Mouse (Mus musculus) forebrain, embryonic 11.5 days (tissue): ENCODE data around the gene Rbm33. TPM values are rescaled to one million over a fixed set of nuclear protein-coding genes. Genes with fewer than 3 reads are reported as not detected.

Experiments
- ATAC-seq: fragments of 200-750 bp; cut with Nextera tagmentation; replicated peaks from 2 replicates; pipeline ENCODE4 v1.8.0; 2017; ENCODE audit warnings: moderate TSS enrichment; ENCODE audit not compliant: low FRiP score
- DNase-seq: peaks from one replicate; pipeline ENCODE4 v3.0.0-alpha.2; 2017; ENCODE audit warnings: low spot score
- H3K27ac ChIP-seq: fragments of 300-500 bp; sonication (generic); 2 replicates; pipeline ENCODE4 v1.5.1; 2014; ENCODE audit warnings: low read depth, low read length
- H3K27me3 ChIP-seq: fragments of 300-500 bp; sonication (generic); 2 replicates; pipeline ENCODE4 v1.6.1; 2014; ENCODE audit warnings: mild to moderate bottlenecking, low read length, mixed read lengths; ENCODE audit not compliant: control insufficient read depth, insufficient read depth
- H3K36me3 ChIP-seq: fragments of 300-500 bp; sonication (generic); 2 replicates; pipeline ENCODE4 v1.6.1; 2014; ENCODE audit warnings: mild to moderate bottlenecking, low read length, moderate library complexity, mixed read lengths; ENCODE audit not compliant: control insufficient read depth, insufficient read depth
- H3K4me1 ChIP-seq: fragments of 300-500 bp; sonication (generic); replicated peaks from 2 replicates; pipeline ENCODE4 v1.6.1; 2014; ENCODE audit warnings: low read length, mixed read lengths; ENCODE audit not compliant: control insufficient read depth, insufficient read depth
- H3K4me2 ChIP-seq: fragments of 300-500 bp; sonication (generic); 2 replicates; pipeline ENCODE4 v1.6.1; 2014; ENCODE audit warnings: low read depth, mild to moderate bottlenecking, low read length, moderate library complexity, mixed read lengths; ENCODE audit not compliant: severe bottlenecking
- H3K4me3 ChIP-seq: fragments of 300-500 bp; sonication (generic); 2 replicates; pipeline ENCODE4 v1.5.1; 2014; ENCODE audit warnings: low read depth, low read length
- H3K9ac ChIP-seq: fragments of 300-500 bp; sonication (generic); 2 replicates; pipeline ENCODE4 v1.6.1; 2014; ENCODE audit warnings: low read length
- H3K9me3 ChIP-seq: fragments of 300-500 bp; sonication (generic); 2 replicates; pipeline ENCODE4 v1.6.1; 2016; ENCODE audit warnings: low read length, mixed read lengths; ENCODE audit not compliant: control insufficient read depth
- WGBS: fragments of 180-500 bp; shearing (Covaris S2); extraction: QIAGEN DNeasy Blood & Tissue Kit; methylation state at CpG from one replicate; pipeline ENCODE4 v1.1.7; 2014; 5-methylcytosine and 5-hydroxymethylcytosine counted together
- polyA plus RNA-seq: library from polyadenylated mRNA; unstranded; fragments of >200 nt; fragmentation: Nextera tagmentation; extraction: Ambion mirVana; gene quantifications from 2 replicates; pipeline ENCODE4 v1.2.1, GENCODE M21; 2014

Gene Rbm33
- 24.9 and 26.0 TPM in 2 replicates for polyA plus RNA-seq

DNA sequence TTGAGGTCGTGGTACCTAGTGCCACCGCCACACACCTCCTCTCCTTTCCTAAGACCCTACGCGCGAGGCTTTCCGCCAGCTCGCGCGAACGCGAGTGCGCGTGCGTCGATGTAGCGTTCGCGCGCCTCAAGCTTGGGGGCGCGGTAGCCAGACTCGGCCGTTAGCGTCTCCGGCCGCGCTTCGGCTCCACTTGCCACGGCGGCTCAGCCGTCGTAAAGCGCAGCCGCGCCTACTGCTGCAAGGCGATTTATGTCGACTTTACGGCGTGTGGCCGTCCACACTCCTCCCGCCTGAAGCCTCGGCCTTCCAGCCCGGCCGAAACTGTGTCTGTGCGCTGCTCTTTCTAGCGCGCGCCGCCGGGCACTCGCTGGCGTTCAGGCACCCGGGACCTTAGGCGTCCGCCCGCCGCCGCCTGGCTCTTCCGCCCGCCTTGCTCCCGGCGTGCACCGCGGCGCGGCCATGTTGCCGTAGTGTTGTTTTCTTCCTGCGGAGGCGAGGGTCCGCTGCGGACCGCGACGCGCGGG, at the start of gene Rbm33:
Gene Rbm33, plus strand, starts transcription at position 400 of the 524 bp plus-strand sequence.
- DNase-seq, result peak; percentile 93
- peaks cover 4% of the 10 kb centered on the region; the same call in 1 of the 2 replicates for H3K4me1 ChIP-seq
- H3K4me2 ChIP-seq, result peak within 1 kb of the TSS; percentile 57
- no peaks in the 10 kb centered on the region for H3K36me3 ChIP-seq
- WGBS, result under 1% methylated on average over 75 of the region's 76 CpGs
- no peaks in the 10 kb centered on the region for H3K9me3 ChIP-seq
- H3K27ac ChIP-seq, result peak within 1 kb of the TSS; percentile 97
- peak within 1 kb of the TSS; percentile 100 for H3K9ac ChIP-seq
- H3K27me3 ChIP-seq, result no peaks in the 10 kb centered on the region
- ATAC-seq, result peak; percentile 92
- H3K4me3 ChIP-seq, result peak within 1 kb of the TSS; percentile 99

DNA sequence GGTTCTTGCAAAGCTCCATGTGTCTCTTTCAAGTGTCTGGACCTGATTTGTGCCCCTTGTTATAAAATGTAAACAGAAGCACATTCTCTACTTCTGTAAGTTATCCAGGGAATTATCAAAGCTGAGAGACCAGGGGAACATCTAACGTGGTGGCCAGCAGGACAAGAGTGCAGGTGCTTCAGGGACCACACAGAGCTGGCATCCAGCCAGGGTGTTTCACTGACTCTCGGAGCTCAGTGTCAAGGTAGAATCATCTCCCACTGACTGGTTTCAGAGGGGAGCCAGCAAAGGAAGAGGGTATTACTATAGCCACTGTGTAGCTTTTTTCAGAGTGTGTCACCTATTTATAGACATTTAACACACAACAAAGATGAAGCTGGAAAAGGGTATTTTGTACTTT, 49.3 kb upstream of the Rbm33 start:
- no peak overlapping the region for H3K9ac ChIP-seq
- WGBS, result 66% methylated on average over 2 of the region's 2 CpGs
- no peak for ATAC-seq

DNA sequence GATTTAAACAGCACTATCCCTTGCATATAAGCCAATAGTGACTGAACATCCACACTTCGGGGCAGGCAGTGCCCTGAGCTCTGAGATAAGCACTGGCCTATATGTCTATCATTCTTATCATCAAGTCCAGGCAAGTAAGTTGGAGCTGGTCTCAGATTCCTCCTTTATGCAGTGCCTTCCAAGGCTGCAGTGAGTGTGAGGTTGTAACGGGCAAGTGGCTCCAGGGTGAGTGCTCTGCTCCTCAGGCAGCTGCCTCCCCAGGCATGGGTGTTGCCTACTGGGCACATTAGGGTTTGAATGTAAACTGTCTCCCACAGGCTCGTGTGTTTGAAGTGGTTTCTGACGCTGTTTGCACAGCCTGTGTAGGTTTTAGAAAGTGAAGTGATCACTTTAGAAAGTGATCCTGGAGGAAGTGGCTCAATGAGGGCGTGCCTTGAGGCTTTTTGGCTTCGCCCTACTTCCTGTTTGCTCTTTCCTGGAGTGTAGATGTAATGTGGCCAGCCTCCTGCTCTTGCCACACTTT, 47.4 kb upstream of the Rbm33 start:
- ATAC-seq (no peak), DNase-seq (no peak)
- H3K4me2 ChIP-seq, result no peak overlapping the region
- no peaks in the 10 kb centered on the region for H3K9me3 ChIP-seq
- no peaks in the 10 kb centered on the region for H3K27me3 ChIP-seq
- H3K9ac ChIP-seq, result no peak overlapping the region
- WGBS, result 69% methylated on average over 6 of the region's 6 CpGs
- H3K4me3 ChIP-seq, result no peak overlapping the region
- no peaks in the 10 kb centered on the region for H3K36me3 ChIP-seq
- H3K27ac ChIP-seq, result no peak overlapping the region
- no peaks in the 10 kb centered on the region for H3K4me1 ChIP-seq

More for the DNA sequence above, 49.3 kb upstream of the Rbm33 start:
- no peaks in the 10 kb centered on the region for H3K27me3 ChIP-seq
- no peak overlapping the region for H3K4me3 ChIP-seq
- no peaks in the 10 kb centered on the region for H3K4me1 ChIP-seq
- H3K4me2 ChIP-seq, result no peak overlapping the region
- DNase-seq, result no peak
- no peak overlapping the region for H3K27ac ChIP-seq
- no peaks in the 10 kb centered on the region for H3K36me3 ChIP-seq
- H3K9me3 ChIP-seq, result no peaks in the 10 kb centered on the region

DNA sequence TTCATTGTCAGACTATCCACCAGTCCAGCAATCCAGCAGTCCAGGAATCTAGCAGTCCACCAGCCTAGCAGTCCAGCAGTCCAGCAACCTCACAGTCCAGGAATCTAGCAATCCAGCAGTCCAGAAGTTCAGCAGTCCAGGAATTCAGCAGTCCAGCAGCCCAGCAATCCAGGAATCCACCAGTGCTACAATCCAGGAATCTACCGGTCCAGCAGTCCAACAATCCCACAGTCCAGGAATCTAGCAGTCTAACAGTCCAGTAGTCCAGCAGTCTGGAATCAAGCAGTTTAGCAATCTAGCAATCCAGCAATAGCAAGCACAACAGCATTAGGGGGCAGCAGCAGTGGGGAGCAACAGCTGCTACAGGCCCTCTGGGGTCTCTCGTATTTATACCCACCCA, 44.1 kb upstream of the Rbm33 start:
- Histone ChIP-seq H3K27ac (no peak overlapping the region), H3K4me3 (no peak overlapping the region), H3K27me3 (no peaks in the 10 kb centered on the region), H3K9ac (no peak overlapping the region), H3K9me3 (no peaks in the 10 kb centered on the region), H3K4me1 (no peaks in the 10 kb centered on the region), H3K4me2 (no peak overlapping the region), H3K36me3 (no peaks in the 10 kb centered on the region)
- 84% methylated on average over 2 of the region's 2 CpGs for WGBS
- DNase-seq, result no peak
- ATAC-seq, result no peak

DNA sequence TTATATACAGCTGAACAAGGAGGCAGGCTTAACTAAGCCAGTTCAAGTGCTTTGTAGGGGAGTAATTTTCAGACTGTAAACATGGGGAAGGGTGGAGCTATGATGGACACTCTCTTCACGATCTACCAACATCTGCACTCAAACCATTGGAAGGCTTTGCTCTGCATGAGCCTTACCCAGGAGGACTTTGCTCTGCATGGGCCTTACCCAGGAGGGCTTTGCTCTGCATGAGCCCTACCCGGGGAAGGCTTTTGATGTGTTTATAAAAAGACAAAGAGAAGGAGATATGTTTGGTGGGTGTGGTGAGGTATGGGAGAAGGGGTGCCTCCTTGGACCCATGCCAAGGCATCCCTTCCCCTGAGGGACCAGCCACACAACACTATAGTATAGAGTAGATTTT, 39.6 kb upstream of the Rbm33 start:
- ATAC-seq (no peak), DNase-seq (no peak)
- no peaks in the 10 kb centered on the region for H3K36me3 ChIP-seq
- H3K27me3 ChIP-seq, result no peaks in the 10 kb centered on the region
- no peak overlapping the region for H3K27ac ChIP-seq
- H3K4me2 ChIP-seq, result no peak overlapping the region
- H3K9me3 ChIP-seq, result no peaks in the 10 kb centered on the region
- no peaks in the 10 kb centered on the region for H3K4me1 ChIP-seq
- WGBS, result 70% methylated on average over 2 of the region's 2 CpGs
- no peak overlapping the region for H3K9ac ChIP-seq
- H3K4me3 ChIP-seq, result no peak overlapping the region

DNA sequence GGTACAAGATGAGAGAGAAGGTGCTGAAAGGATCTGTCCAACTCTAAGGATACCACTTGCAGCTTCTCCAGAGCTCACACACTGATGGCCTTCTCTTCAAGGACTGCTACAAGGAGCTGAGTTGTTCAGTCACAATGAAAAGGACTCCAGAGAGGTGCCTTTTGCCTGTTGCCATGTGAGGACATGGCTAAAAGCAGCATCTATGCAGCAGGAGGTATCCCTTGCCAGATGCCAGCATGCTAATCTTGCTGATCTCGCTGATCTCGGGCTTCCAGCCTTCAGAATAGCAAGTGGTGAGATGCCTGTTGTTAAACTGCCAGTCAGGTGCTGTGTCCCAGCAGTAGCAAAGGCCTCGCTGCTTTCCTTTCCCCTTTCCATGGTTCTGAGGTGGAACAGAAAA, 27.8 kb upstream of the Rbm33 start:
- no peaks in the 10 kb centered on the region for H3K4me1 ChIP-seq
- WGBS, result 54% methylated on average over 3 of the region's 3 CpGs
- no peak for DNase-seq
- H3K4me2 ChIP-seq, result no peak overlapping the region
- no peaks in the 10 kb centered on the region for H3K36me3 ChIP-seq
- no peak overlapping the region for H3K9ac ChIP-seq
- H3K27ac ChIP-seq, result no peak overlapping the region
- no peak for ATAC-seq
- H3K4me3 ChIP-seq, result no peak overlapping the region
- no peaks in the 10 kb centered on the region for H3K27me3 ChIP-seq
- H3K9me3 ChIP-seq, result no peaks in the 10 kb centered on the region

DNA sequence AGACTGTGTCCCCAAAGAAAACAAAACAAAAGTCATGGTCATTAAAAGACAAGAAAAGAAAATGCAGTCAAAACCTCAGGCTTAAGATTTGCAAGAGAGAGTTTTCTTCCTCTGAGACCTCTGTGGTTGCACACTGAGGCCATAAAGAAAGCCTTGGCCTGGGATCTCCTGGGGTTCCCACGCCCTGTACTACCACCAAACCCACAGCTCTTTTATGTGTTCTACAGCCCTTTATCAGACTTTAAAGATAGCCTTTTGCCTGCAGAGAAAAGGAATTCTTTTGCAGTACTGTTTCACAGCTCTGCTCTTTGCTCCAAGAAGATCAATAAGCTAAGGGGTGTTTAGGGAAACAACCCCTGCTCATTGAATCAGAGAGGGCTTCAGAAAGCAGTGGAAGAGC, 26.3 kb upstream of the Rbm33 start:
- 74% methylated on average over 1 of the region's 1 CpGs for WGBS
- Histone ChIP-seq H3K27me3 (no peaks in the 10 kb centered on the region), H3K27ac (no peak overlapping the region), H3K4me1 (no peaks in the 10 kb centered on the region), H3K4me3 (no peak overlapping the region), H3K36me3 (no peaks in the 10 kb centered on the region), H3K9ac (no peak overlapping the region), H3K9me3 (no peaks in the 10 kb centered on the region), H3K4me2 (no peak overlapping the region)
- no peak for DNase-seq
- no peak for ATAC-seq

DNA sequence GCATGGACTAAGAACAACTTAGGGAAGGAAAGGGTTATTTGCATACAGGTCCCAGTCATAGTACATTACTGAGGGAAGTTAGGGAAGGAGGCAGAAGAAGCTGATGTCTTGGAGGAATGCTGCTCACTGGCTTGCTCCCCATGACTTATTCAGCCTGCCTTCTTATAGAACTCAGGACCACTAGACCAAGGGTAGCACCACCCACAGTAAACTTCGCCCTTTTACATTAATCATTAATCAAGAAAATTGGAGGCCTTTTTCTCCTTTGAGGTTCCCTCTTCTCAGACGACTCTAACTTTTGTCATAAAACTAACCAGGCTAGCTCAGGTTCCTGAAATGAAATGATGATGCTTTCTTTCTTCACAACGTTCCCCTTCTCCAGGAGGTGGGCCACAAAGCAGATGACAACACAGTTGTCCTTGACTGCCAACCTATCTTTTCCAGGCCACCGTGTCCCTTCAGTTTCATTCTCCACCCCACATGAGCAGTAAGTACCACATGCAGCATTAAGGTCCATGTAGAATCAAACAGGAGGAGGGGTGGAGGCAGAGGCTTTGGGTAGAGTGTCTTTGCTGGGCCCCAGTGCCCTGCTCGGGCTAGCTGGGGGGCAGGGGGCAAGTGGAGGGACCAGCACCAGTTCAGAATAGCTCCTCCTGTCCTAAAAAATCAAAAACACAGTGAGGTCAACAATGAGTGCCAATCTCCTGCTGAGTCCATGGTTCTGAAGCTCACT, 25.6 kb upstream of the Rbm33 start:
- Histone ChIP-seq H3K36me3 (no peaks in the 10 kb centered on the region), H3K27me3 (no peaks in the 10 kb centered on the region), H3K9me3 (no peaks in the 10 kb centered on the region), H3K9ac (no peak overlapping the region), H3K4me2 (no peak overlapping the region), H3K4me3 (no peak overlapping the region), H3K27ac (no peak overlapping the region), H3K4me1 (no peaks in the 10 kb centered on the region)
- 84% methylated on average over 5 of the region's 5 CpGs for WGBS
- no peak for DNase-seq
- no peak for ATAC-seq

DNA sequence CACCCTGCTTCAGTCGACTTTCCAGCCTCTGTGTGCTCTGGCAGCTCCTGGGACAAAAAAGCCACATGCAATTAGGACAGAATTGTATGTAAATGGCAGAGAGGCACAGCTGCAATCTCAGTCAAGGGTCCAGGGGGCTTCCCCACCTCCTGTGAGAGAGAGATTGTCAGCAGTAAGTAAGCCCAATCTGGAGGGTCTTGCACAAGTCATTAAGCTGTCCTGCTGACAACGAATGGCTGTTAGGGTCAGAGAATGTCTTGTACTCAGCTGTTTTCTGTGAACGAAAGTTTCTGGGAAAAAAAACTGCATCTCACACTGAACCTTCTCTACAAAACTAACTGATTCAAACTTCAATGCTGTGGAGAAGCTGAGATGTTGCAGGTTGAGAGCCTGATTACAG, 24.6 kb upstream of the Rbm33 start:
- no peak for ATAC-seq
- Histone ChIP-seq H3K4me3 (no peak overlapping the region), H3K36me3 (no peaks in the 10 kb centered on the region), H3K9ac (no peak overlapping the region), H3K4me1 (no peaks in the 10 kb centered on the region), H3K9me3 (no peaks in the 10 kb centered on the region), H3K4me2 (no peak overlapping the region), H3K27me3 (no peaks in the 10 kb centered on the region), H3K27ac (no peak overlapping the region)
- WGBS, result 64% methylated on average over 3 of the region's 3 CpGs
- no peak for DNase-seq
